Mouse (Mus musculus) spleen, adult 2 months (tissue): ENCODE measurements around the gene Rpl37.

ENCODE experiments used
- CTCF ChIP-seq: fragments of 200-500 bp; IDR thresholded peaks from 2 replicates; pipeline ENCODE4 v1.5.1; 2011; ENCODE audit warnings: mild to moderate bottlenecking, inconsistent platforms; ENCODE audit not compliant: insufficient read depth, insufficient read length, insufficient replicate concordance; ENCODE audit errors: extremely low read depth
- POLR2A ChIP-seq: fragments of 200-500 bp; IDR thresholded peaks from 2 replicates; pipeline ENCODE4 v1.6.1; 2011; ENCODE audit warnings: low read depth, low read length, inconsistent platforms

DNA sequence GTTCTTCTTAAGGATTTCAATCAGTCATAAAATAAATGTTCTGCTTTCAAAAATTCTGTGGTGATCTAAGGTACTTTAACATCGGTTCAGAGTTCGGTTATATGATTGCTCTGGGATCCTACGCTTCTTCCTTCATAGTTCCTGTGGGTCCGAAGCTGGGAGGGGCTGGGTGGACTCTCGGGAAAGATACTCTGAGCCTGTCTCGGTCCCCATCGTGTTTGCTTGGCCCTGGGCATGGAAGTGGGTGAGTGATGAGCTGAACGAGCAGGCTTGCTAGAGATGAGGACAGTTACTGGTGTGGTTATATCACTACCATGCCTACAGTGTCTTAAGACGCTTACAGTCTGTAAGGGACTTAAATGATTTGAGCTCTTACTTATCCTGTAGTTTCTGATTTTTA, 2.2 kb downstream of the Rpl37 start:
- no peak for TF ChIP-seq POLR2A
- no peak for TF ChIP-seq CTCF
